Mouse (Mus musculus) ES-E14 (cell line): ENCODE results near the gene Usf2.

Source experiments
- HCFC1 ChIP-seq: IDR thresholded peaks from 2 replicates; pipeline ENCODE4 v1.6.1; 2012; ENCODE audit warnings: low read length, inconsistent platforms, borderline replicate concordance; ENCODE audit not compliant: insufficient read depth
- MAFK ChIP-seq: IDR thresholded peaks from 2 replicates; pipeline ENCODE4 v1.6.1; 2014; ENCODE audit warnings: mild to moderate bottlenecking, low read depth, low read length, inconsistent platforms; ENCODE audit not compliant: insufficient read depth
- ZNF384 ChIP-seq: IDR thresholded peaks from 2 replicates; pipeline ENCODE4 v1.6.1; 2012; ENCODE audit warnings: low read depth, low read length, inconsistent platforms

- no peak for TF ChIP-seq ZNF384
- TF ChIP-seq MAFK: no peak
- TF ChIP-seq HCFC1: no peak
Observed at GRCm38 (mm10) chr7:30956357-30956751, 249 bp downstream of the Usf2 start.
